Mouse (Mus musculus) neural tube, embryonic 13.5 days (tissue): Measurements from ENCODE around the gene Bcl2l13. TPM values are rescaled to one million over a fixed set of nuclear protein-coding genes. Genes with fewer than 3 reads are reported as not detected.
A peak's percentile ranks its signal among the peaks of the same experiment; 100 is the strongest.

Source experiments
- ATAC-seq: fragments of 200-750 bp; cut with Nextera tagmentation; 2 replicates; pipeline ENCODE4 v1.8.0; 2017; ENCODE audit warnings: low read depth, mild to moderate bottlenecking, moderate TSS enrichment, moderate library complexity
- H3K27ac ChIP-seq: fragments of 300-500 bp; sonication (generic); replicated peaks from 2 replicates; pipeline ENCODE4 v1.5.1; 2015; ENCODE audit warnings: moderate library complexity, mild to moderate bottlenecking, inconsistent platforms
- H3K27me3 ChIP-seq: fragments of 300-500 bp; sonication (generic); 2 replicates; pipeline ENCODE4 v1.6.1; 2015; ENCODE audit warnings: mild to moderate bottlenecking, inconsistent platforms
- H3K36me3 ChIP-seq: fragments of 300-500 bp; sonication (generic); 2 replicates; pipeline ENCODE4 v1.6.1; 2015; ENCODE audit warnings: mild to moderate bottlenecking, inconsistent platforms
- H3K4me1 ChIP-seq: fragments of 300-500 bp; sonication (generic); replicated peaks from 2 replicates; pipeline ENCODE4 v1.6.1; 2015; ENCODE audit warnings: inconsistent platforms
- H3K4me2 ChIP-seq: fragments of 300-500 bp; sonication (generic); 2 replicates; pipeline ENCODE4 v1.6.1; 2015; ENCODE audit warnings: inconsistent platforms, mild to moderate bottlenecking, moderate library complexity
- H3K4me3 ChIP-seq: fragments of 300-500 bp; sonication (generic); 2 replicates; pipeline ENCODE4 v1.5.1; 2015; ENCODE audit warnings: mild to moderate bottlenecking, inconsistent platforms
- H3K9ac ChIP-seq: fragments of 300-500 bp; sonication (generic); 2 replicates; pipeline ENCODE4 v1.6.1; 2015; ENCODE audit warnings: moderate library complexity, mild to moderate bottlenecking, inconsistent platforms
- H3K9me3 ChIP-seq: fragments of 300-500 bp; sonication (generic); 2 replicates; pipeline ENCODE4 v1.6.1; 2016; ENCODE audit warnings: inconsistent platforms
- WGBS: fragments of 180-500 bp; shearing (Covaris S2); methylation state at CpG from one replicate; pipeline ENCODE4 v1.1.7; 2015; 5-methylcytosine and 5-hydroxymethylcytosine counted together
- polyA plus RNA-seq: library from polyadenylated mRNA; unstranded; fragments of >200 nt; fragmentation: Nextera tagmentation; extraction: Ambion mirVana; gene quantifications from 2 replicates; pipeline ENCODE4 v1.2.1, GENCODE M21; 2015

The Bcl2l13 gene
- 23.6 and 23.8 TPM in 2 replicates for polyA plus RNA-seq

DNA sequence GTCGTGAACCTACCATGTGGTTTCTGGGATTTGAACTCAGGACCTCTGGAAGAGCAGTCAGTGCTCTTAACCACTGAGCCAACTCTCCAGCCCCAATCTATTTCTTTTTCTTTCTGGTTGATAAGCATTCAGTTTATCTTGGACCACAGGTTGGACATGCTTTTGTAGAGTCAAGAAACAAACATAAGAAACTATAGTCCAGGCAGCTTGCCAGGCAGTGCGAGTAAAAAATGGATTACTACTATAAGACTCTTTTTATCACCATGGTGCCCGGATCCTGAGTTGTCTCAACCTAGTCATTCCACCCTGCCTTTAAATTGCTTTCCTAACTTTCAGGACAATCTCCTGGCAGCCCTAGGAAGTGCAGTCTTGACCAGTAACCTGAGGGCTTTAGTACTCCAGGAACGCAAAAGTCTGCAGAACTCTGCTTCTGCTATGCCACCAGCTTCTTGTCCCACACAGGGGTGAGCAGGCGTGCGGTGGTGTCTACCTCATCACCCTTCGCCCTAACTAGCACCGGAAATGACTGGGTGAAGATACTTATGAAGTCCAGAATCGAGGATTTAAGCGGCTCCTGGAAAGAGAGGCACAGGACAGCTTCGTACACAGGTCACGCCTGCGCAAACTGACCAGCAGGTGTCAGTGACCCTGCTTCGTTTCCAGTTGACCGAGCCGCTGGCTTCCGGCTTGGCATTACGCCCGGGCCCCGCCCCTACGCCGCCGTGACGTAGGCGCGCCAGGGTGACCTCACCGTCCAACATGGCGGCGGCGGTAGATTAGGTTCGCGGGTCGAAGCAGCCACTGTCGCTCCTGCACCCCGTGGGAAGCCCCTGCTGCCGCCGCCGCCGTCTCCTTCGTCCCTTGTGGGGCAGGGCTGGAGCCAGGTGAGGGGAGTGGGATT lies at the start of gene Bcl2l13:
Gene Bcl2l13 (plus strand): TSS at position 739 of the 901 bp plus-strand sequence.
- peaks cover 19% of the 10 kb centered on the region for H3K4me1 ChIP-seq
- ATAC-seq: peak; percentile 95
- H3K27me3 ChIP-seq: no peaks in the 10 kb centered on the region; the same call in 1 of the 2 replicates
- H3K36me3 ChIP-seq: 0 out of 2 replicates have a peak, but pooled peaks cover 6% of the 10 kb centered on the region
- H3K27ac ChIP-seq: peak within 1 kb of the TSS; percentile 98
- peak within 1 kb of the TSS; percentile 74 for H3K4me2 ChIP-seq
- WGBS: 5% methylated on average over 40 of the region's 40 CpGs
- no peaks in the 10 kb centered on the region for H3K9me3 ChIP-seq
- peak within 1 kb of the TSS; percentile 97 for H3K9ac ChIP-seq
- peak within 1 kb of the TSS; percentile 67 for H3K4me3 ChIP-seq

DNA sequence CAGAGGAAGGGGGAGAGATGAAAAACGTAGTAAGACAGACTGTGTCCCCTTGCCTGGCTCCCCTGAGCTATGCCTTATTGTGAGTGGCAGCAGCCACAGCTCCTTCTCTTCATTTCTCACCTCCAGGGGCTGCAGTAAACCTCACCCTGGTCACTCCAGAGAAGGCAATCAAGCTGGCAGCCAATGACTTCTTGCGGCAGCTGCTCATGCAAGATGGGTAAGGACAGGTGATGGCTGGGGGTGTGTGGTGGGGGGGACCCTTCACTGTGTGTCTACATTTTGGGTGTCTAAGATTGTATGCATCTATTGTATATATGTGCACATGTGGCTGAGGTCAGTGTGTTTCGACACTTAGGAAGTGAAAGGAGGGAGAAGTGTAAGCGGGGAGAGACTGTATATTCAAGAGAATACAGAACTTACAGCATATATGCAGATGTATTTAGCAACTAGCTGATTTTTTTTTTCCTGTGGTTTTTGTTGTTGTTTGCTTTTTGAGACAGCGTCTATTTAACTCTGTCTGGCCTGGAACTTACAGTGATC lies 47.9 kb upstream of the Bcl2l13 start:
- Histone ChIP-seq H3K27me3 (no peaks in the 10 kb centered on the region), H3K4me3 (no peak overlapping the region), H3K4me2 (no peak overlapping the region), H3K4me1 (peaks cover 20% of the 10 kb centered on the region), H3K36me3 (peaks cover 22% of the 10 kb centered on the region), H3K27ac (no peak overlapping the region), H3K9ac (no peak overlapping the region), H3K9me3 (no peaks in the 10 kb centered on the region)
- WGBS: 81% methylated on average over 5 of the region's 5 CpGs
- no peak for ATAC-seq

DNA sequence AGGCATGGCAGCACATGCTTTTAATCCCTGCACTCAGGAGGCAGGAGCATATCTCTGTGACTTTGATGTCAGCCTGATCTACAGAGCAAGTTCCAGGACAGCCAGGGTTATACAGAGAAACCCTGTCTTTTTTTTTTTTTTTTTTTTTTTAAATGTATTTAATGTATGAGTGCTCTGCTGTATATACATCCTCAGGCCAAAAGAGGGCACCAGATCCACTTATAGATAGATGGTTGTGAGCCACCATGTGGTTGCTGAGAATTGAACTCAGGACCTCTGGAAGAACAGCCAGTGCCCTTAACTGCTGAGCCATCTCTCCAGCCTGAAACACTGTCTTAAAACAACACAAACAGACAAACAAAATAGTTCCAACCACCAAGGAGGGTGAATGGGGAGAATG lies 47.1 kb upstream of the Bcl2l13 start:
- Histone ChIP-seq H3K36me3 (peaks cover 30% of the 10 kb centered on the region), H3K27me3 (no peaks in the 10 kb centered on the region), H3K9ac (no peak overlapping the region), H3K27ac (no peak overlapping the region), H3K9me3 (no peaks in the 10 kb centered on the region), H3K4me1 (peaks cover 20% of the 10 kb centered on the region), H3K4me2 (no peak overlapping the region), H3K4me3 (no peak overlapping the region)
- no peak for ATAC-seq

DNA sequence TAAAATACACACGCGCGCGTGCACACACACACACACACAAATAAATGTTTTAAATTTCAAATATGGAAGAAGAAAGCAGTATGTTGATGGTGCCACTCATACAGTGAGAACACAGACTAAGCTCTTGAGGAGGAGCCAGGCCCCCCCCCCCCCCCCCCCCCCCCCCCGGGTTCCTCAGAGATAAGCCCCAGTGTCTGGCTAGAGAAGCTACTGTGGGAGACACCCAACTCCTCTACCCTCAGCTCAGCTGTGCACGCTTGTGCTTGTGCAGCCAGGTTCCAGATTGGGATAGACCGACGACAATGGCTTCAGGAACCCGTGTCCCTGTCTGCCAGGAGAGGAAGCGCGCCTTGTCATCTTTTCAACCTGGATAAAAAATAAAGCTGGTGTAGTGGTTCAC lies 45.9 kb upstream of the Bcl2l13 start:
- peaks cover 42% of the 10 kb centered on the region for H3K36me3 ChIP-seq
- H3K27me3 ChIP-seq: no peaks in the 10 kb centered on the region
- H3K27ac ChIP-seq: no peak overlapping the region
- H3K4me3 ChIP-seq: no peak overlapping the region
- H3K4me1 ChIP-seq: peaks cover 11% of the 10 kb centered on the region; the same call in 1 of the 2 replicates
- no peak overlapping the region for H3K9ac ChIP-seq
- H3K9me3 ChIP-seq: no peaks in the 10 kb centered on the region
- ATAC-seq: no peak
- no peak overlapping the region for H3K4me2 ChIP-seq
- WGBS: 89% methylated on average over 11 of the region's 11 CpGs

DNA sequence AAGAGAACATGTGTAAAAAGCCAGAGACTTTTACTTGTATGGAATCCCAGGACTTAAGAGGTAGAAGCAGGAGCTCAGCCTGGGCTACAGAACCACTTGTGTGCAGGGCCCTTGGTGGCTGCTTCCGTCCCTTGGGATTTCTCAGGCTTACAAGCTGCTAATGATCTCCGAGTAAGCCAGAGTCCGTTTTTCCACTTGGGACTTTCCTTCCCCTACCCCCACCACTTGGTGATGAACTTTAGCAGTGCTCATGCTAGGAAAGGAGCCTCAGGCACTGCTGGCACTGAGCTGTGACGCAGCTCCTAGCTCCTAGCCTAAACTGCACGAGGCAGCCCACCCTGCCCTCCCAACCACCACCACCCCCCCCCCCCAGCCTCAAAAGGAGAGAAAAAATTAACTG lies 45.3 kb upstream of the Bcl2l13 start:
- Histone ChIP-seq H3K4me3 (no peak overlapping the region), H3K4me2 (no peak overlapping the region), H3K9me3 (no peaks in the 10 kb centered on the region), H3K36me3 (peaks cover 48% of the 10 kb centered on the region), H3K27ac (no peak overlapping the region), H3K4me1 (peaks cover 5% of the 10 kb centered on the region; the same call in 1 of the 2 replicates), H3K9ac (no peak overlapping the region), H3K27me3 (no peaks in the 10 kb centered on the region)
- 0 out of 2 replicates have a peak, but pooled peaks have one; percentile 16 for ATAC-seq
- WGBS: 42% methylated on average over 5 of the region's 5 CpGs

DNA sequence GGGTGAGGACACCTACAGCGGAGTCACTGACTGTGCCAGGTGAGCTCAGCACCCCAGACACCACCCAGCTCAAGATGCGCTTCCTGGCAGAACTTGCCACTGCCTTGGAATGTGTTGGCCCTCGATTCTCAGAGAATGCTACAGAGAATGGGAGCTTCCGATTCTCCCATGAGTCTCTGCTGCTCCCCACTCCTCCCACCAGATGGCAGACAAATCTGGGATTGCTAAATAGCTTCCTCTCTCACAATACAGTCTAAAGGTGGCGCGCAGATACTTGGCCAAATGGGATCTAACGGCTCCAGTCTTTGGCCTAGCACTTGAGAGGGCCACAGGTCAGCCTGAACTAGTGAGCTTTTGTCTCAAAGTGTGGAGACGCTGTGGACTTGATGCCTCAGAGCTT lies 43.1 kb upstream of the Bcl2l13 start:
- no peak overlapping the region for H3K4me2 ChIP-seq
- no peak overlapping the region for H3K27ac ChIP-seq
- H3K4me3 ChIP-seq: no peak overlapping the region
- no peaks in the 10 kb centered on the region for H3K27me3 ChIP-seq
- H3K4me1 ChIP-seq: no peaks in the 10 kb centered on the region; the same call in 1 of the 2 replicates
- 83% methylated on average over 8 of the region's 8 CpGs for WGBS
- no peak for ATAC-seq
- no peaks in the 10 kb centered on the region for H3K9me3 ChIP-seq
- no peak overlapping the region for H3K9ac ChIP-seq
- peaks cover 70% of the 10 kb centered on the region for H3K36me3 ChIP-seq

DNA sequence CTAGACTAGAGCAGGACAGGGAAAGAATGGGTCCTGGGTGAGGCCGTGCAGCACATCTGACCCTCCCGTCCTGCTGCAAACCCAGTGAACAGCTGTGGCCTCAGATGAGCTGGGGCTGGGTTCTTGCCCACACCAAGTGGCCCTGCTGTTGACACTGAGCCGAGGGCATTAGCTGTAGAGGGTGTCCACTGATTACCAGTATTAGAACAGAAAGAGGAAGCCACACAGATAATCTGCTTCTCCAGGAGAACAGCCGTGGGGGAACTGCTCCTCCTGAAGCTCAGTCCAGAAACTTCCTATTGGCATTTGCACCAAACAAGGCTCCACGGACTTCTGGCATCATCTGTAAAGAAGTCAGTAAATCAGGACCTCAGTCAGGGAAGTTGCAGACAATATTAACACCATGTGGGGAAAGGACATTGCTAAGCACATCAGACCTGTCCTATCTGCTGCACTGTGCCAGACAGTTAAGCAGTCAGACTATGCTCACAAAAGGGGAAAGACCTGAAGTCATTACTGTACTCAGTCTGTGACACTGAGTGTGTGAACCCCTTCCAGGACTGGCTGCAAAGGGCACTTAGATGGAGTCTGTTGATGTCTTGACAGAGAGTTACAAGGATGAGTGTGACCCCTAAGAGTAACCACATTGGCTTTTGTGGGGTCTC lies 40.5 kb upstream of the Bcl2l13 start:
- WGBS: 89% methylated on average over 5 of the region's 5 CpGs
- no peak overlapping the region for H3K4me2 ChIP-seq
- no peaks in the 10 kb centered on the region; the same call in 1 of the 2 replicates for H3K4me1 ChIP-seq
- no peak for ATAC-seq
- H3K36me3 ChIP-seq: peaks cover 91% of the 10 kb centered on the region
- no peak overlapping the region for H3K9ac ChIP-seq
- no peaks in the 10 kb centered on the region for H3K27me3 ChIP-seq
- no peaks in the 10 kb centered on the region for H3K9me3 ChIP-seq
- H3K27ac ChIP-seq: no peak overlapping the region
- H3K4me3 ChIP-seq: no peak overlapping the region

DNA sequence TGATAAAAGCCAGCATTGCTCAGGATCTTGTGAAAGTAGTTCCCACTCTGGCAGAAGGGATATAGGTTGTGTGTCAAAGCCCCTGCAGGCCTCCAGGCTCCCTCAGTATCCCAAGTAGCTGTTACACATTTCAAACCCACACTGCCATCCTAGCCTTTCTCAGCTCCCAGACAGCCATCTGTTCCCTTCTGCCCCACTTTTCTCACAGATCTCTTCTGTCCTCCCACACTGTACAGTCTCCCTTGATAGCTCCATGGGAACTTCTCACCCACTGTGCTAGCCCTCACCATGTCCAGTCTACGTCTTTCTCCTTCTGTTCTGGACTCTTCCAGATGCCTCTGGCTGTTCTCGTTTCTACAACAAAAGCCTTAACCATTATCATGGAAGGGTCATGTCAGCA lies 39.9 kb upstream of the Bcl2l13 start:
- Histone ChIP-seq H3K4me1 (no peaks in the 10 kb centered on the region; the same call in 1 of the 2 replicates), H3K36me3 (peaks cover 97% of the 10 kb centered on the region)
- WGBS: 82% methylated on average over 2 of the region's 2 CpGs

DNA sequence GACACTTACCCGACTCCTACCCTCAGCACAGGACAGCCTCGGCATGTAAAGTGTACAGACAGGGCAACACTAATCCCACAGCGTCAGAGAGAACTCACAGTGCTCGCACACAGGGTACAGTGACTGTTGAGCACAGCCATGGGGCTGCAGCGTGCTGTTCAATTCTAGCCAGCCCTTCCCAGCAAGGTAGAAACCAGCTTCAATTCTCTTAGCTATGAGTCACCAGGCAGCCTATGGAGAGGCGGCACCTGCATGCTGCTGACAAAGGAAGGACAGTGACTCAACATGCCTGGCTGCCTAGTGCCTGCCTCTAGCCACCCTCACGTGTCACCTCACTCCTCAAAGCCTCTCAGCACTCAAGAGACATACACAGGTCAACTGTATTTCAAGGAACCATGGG lies 38.0 kb upstream of the Bcl2l13 start:
- WGBS: 91% methylated on average over 7 of the region's 7 CpGs
- Histone ChIP-seq H3K4me1 (no peaks in the 10 kb centered on the region), H3K27ac (no peak overlapping the region), H3K4me2 (no peak overlapping the region), H3K9ac (no peak overlapping the region), H3K27me3 (no peaks in the 10 kb centered on the region), H3K4me3 (no peak overlapping the region), H3K9me3 (no peaks in the 10 kb centered on the region), H3K36me3 (peaks cover 98% of the 10 kb centered on the region)
- no peak for ATAC-seq

More for the DNA sequence above, 39.9 kb upstream of the Bcl2l13 start:
- Histone ChIP-seq H3K9me3 (no peaks in the 10 kb centered on the region), H3K9ac (no peak overlapping the region), H3K4me2 (no peak overlapping the region), H3K27ac (no peak overlapping the region), H3K27me3 (no peaks in the 10 kb centered on the region), H3K4me3 (no peak overlapping the region)
- ATAC-seq: no peak

DNA sequence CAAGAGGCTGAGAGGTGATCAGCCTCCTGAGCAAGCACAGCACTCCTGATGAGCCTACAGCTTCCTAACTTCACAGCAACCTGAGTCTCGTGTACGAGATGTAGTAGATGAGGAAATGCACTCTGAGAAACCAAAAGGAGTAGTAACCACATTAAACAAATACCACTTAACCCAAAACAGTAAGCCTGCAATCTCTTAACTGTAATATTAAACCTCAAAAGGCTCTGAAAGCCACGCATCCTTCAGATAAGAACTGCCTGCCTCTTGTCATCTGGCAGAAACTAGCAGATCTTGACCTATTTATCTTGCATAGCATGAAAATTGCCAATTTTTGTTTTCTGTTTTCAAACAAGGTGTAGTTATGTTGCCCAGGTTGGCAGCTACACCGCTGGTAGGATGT lies 37.1 kb upstream of the Bcl2l13 start:
- H3K9me3 ChIP-seq: no peaks in the 10 kb centered on the region
- H3K27me3 ChIP-seq: no peaks in the 10 kb centered on the region
- no peak for ATAC-seq
- no peak overlapping the region for H3K9ac ChIP-seq
- no peak overlapping the region for H3K27ac ChIP-seq
- no peaks in the 10 kb centered on the region for H3K4me1 ChIP-seq
- no peak overlapping the region for H3K4me2 ChIP-seq
- 91% methylated on average over 4 of the region's 4 CpGs for WGBS
- peaks cover 98% of the 10 kb centered on the region for H3K36me3 ChIP-seq
- no peak overlapping the region for H3K4me3 ChIP-seq

DNA sequence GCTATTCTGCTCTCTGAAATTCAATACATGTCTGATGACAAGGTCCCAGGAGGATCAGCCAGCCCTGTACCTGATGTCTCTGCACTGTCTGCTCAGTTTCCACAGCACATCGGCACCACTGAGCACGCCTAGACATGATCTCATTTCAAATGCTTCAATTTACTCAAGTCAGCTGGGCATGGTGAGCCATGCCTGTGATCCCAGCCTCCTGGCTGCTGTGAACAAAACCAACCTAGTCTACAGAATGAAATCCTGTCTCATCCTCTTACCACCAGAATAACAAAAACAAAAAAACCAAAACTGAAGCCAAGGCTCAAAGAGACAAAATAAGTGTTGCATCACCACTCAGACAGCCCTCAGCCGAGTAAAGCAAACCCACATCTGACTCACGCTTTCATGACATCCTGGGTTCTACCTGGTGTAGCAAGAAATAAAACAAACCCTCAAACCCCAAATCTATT lies 36.4 kb upstream of the Bcl2l13 start:
- H3K27ac ChIP-seq: no peak overlapping the region
- H3K9me3 ChIP-seq: no peaks in the 10 kb centered on the region
- H3K9ac ChIP-seq: no peak overlapping the region
- no peak for ATAC-seq
- no peak overlapping the region for H3K4me3 ChIP-seq
- H3K27me3 ChIP-seq: no peaks in the 10 kb centered on the region
- H3K4me2 ChIP-seq: no peak overlapping the region
- WGBS: 92% methylated on average over 4 of the region's 4 CpGs
- H3K36me3 ChIP-seq: peaks cover 98% of the 10 kb centered on the region
- H3K4me1 ChIP-seq: no peaks in the 10 kb centered on the region
